Mouse (Mus musculus): ENCODE results near the gene Themis. TPM values are rescaled to one million over a fixed set of nuclear protein-coding genes. Genes with fewer than 3 reads are reported as not detected.

The Themis gene
- not detected in 2 replicates for polyA plus RNA-seq (2011; ENCODE audit: insufficient read length, low read depth, missing spikeins)

DNA sequence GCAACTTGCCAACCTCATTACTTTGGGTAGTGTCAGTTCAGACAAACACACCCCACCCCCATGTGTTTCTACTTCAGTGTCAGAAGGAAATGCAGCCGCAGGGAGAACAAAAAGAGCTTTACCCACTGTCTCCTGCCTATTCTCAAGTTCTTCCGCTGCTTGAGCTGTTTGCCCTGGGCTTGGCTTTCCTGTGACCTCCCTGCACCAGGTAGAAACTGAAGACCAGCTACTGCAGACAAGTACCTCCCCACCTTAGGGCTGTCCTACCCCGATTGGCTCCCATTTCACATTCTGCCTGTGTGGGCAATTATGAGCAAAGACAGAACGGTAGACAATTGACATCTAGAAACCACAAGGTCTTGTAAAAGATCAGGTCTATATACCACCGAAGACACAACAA lies at the start of gene Themis:
Gene Themis (plus strand): TSS at position 100 of the 400 bp plus-strand sequence.
- no peaks in the 10 kb centered on the region for H3K4me1 ChIP-seq (ENCODE audit: control insufficient read depth, insufficient read depth, low read length)
- TF ChIP-seq POLR2A (IDR thresholded peaks at IDR 0.05; ENCODE audit: low read depth, low read length) (no peak), CTCF (IDR thresholded peaks at IDR 0.05; ENCODE audit: borderline replicate concordance, insufficient read depth, low read length) (no peak)
- no peak within 1 kb of the TSS for H3K4me3 ChIP-seq (ENCODE audit: insufficient read depth, low read length)
- no peak within 1 kb of the TSS for H3K27ac ChIP-seq (ENCODE audit: insufficient read depth, low read length)

DNA sequence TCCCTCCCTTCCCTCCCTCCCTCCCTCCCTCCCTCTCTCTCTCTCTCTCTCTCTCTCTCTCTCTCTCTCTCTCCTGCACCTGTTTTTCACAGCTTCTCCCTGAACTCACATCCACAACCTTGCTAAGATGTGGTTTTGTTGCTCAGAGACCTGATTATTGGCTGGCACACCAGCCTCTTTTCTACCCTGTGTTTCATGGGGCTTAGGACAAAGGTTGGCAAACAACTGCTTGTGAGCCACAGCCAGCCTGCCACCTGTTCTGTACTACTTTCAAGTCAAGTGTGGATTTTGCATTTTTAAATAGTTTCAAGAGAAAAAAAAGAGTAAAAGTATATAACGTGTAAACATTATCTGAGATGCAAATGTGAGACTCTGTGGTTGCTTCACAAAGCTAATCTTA lies 48.7 kb upstream of the Themis start:
- TF ChIP-seq CTCF (IDR thresholded peaks at IDR 0.05; ENCODE audit: borderline replicate concordance, insufficient read depth, low read length) (no peak), POLR2A (IDR thresholded peaks at IDR 0.05; ENCODE audit: low read depth, low read length) (no peak)
- no peaks in the 10 kb centered on the region for H3K4me1 ChIP-seq (ENCODE audit: control insufficient read depth, insufficient read depth, low read length)
- H3K4me3 ChIP-seq (ENCODE audit: insufficient read depth, low read length) = no peak overlapping the region
- no peak overlapping the region for H3K27ac ChIP-seq (ENCODE audit: insufficient read depth, low read length)

DNA sequence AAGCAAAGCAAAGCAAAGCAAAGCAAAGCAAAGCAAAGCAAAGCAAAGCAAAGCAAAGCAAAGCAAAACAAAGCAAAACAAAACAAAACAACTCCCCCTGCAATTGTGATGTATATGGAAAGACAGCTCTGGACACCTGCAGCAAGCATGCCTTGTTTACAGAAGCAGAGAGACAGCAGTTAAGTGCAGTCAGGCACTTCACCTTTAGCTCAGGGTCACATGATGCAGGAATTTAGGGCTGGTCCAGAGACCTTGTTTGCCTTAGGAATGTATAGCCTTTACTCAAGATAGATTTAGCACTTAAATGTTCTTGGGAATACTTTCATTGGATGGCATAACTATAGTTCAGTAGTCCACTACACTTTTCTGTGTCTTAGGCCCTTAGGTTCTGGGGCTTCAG lies 32.1 kb upstream of the Themis start:
- no peaks in the 10 kb centered on the region for H3K4me1 ChIP-seq (ENCODE audit: control insufficient read depth, insufficient read depth, low read length)
- H3K4me3 ChIP-seq (ENCODE audit: insufficient read depth, low read length) = no peak overlapping the region
- no peak overlapping the region for H3K27ac ChIP-seq (ENCODE audit: insufficient read depth, low read length)
- TF ChIP-seq POLR2A (IDR thresholded peaks at IDR 0.05; ENCODE audit: low read depth, low read length) = no peak
- no peak for TF ChIP-seq CTCF (IDR thresholded peaks at IDR 0.05; ENCODE audit: borderline replicate concordance, insufficient read depth, low read length)

DNA sequence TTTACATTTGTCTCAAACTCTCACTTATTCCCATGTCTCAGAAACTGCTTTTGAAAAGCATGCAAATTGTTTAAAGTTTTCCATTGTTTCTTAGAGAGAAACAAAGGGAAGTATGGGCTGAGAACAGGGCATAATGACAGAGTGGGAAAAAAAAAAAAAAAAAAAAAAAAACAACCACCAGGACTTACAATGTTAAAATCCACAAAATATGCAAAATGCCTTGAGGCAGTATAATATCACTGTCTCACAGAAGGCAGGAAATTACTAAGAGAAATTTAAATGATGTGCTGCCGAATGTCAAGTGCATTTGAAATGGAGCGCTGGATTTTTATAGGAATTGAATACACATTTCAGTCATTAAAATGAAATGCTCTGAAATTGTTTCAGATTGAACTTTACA lies 26.3 kb upstream of the Themis start:
- TF ChIP-seq CTCF (IDR thresholded peaks at IDR 0.05; ENCODE audit: borderline replicate concordance, insufficient read depth, low read length) = no peak
- no peak for TF ChIP-seq POLR2A (IDR thresholded peaks at IDR 0.05; ENCODE audit: low read depth, low read length)
- Histone ChIP-seq H3K4me3 (ENCODE audit: insufficient read depth, low read length) (no peak overlapping the region), H3K27ac (ENCODE audit: insufficient read depth, low read length) (no peak overlapping the region), H3K4me1 (ENCODE audit: control insufficient read depth, insufficient read depth, low read length) (no peaks in the 10 kb centered on the region)

DNA sequence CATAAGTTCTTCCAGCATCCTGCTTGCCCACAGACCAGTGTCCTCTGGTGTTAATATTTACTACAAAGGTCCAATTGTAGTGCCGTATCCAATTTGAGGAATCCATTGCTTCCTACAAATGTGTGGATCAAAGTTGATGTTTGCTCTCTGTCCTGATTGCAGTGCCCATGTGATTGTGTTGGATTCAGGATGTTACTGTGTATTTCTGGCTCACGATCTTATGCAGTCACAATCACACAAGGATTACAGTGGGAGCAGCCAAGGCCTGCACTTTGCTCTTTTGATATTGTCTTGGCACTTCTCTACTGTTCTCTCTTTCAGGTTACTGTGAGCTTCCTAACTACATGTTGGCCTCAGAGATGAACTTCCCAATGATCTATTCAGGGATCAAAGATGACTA lies 20.3 kb upstream of the Themis start:
- no peaks in the 10 kb centered on the region for H3K4me1 ChIP-seq (ENCODE audit: control insufficient read depth, insufficient read depth, low read length)
- H3K27ac ChIP-seq (ENCODE audit: insufficient read depth, low read length) = no peak overlapping the region
- no peak overlapping the region for H3K4me3 ChIP-seq (ENCODE audit: insufficient read depth, low read length)
- TF ChIP-seq POLR2A (IDR thresholded peaks at IDR 0.05; ENCODE audit: low read depth, low read length) = no peak
- no peak for TF ChIP-seq CTCF (IDR thresholded peaks at IDR 0.05; ENCODE audit: borderline replicate concordance, insufficient read depth, low read length)

DNA sequence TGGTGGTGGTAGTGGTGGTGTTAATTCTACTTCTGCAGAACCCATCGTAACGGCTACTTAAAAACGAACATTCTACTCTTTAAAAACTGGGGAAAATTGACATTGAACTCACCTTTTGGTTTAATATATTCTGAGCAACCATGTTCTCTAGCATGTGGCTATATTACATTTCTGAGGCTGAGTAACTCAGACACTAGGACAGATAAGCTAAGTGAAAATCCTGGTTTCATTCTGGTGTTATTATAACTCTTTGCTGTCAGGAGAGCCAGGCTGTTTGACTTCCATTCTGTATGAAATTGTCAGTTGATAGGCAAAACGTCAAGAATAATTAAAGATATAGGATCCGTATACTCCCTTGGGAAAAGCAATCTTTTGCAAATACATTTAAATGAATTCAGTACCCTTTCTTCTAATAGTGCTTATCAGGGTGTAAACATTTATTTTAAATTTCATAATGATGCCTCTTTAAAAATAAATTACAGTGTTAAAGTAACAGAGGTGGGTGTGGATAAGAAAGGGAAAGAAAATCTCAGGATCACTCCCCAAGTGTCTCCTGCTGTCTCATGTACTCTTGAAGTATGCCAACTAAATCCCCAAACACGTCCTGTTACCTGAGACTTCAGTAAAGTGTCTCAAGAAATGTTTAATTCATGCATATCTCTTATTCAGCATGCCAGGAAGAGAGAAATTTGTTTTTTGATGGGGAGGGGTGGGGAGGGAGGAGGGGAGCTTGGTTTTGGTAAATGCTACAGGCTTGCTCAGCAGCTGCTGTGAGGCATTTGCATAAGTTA lies 18.9 kb upstream of the Themis start:
- TF ChIP-seq CTCF (IDR thresholded peaks at IDR 0.05; ENCODE audit: borderline replicate concordance, insufficient read depth, low read length) = no peak
- TF ChIP-seq POLR2A (IDR thresholded peaks at IDR 0.05; ENCODE audit: low read depth, low read length) = no peak
- Histone ChIP-seq H3K4me3 (ENCODE audit: insufficient read depth, low read length) (no peak overlapping the region), H3K4me1 (ENCODE audit: control insufficient read depth, insufficient read depth, low read length) (no peaks in the 10 kb centered on the region), H3K27ac (ENCODE audit: insufficient read depth, low read length) (no peak overlapping the region)

DNA sequence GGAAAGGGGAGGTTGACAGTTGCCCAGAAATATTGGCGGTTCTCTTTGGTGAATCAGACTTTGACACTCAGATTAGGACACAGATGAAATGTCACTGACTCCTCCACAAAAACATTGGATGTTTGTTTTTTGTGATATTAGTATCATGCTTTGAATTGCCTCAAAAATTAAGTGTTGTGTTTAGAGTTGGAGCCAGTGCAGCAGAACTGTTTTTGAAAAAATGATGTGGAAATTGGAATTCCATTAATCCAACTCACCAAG lies 18.3 kb upstream of the Themis start:
- H3K27ac ChIP-seq (ENCODE audit: insufficient read depth, low read length) = no peak overlapping the region
- no peak overlapping the region for H3K4me3 ChIP-seq (ENCODE audit: insufficient read depth, low read length)
- no peak for TF ChIP-seq POLR2A (IDR thresholded peaks at IDR 0.05; ENCODE audit: low read depth, low read length)
- TF ChIP-seq CTCF (IDR thresholded peaks at IDR 0.05; ENCODE audit: borderline replicate concordance, insufficient read depth, low read length) = no peak
- H3K4me1 ChIP-seq (ENCODE audit: control insufficient read depth, insufficient read depth, low read length) = no peaks in the 10 kb centered on the region

DNA sequence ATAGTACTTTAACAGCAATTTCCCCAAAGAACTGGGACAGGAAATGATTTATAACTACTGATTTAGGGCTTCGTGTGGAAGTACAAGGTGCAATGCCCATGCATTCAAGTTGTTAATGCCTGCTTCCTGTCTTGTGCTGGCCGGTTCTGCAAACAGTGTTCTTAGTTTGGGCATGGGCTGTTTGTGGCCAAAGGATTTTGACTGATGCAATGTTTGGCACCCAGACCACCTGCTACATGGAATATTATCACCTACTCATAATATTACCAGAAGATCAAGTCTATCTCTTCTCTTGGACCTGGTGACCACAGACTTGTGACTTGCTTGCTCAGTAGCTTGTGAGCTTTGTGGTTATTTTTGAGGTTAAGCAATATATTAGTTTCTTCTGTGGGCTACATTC lies 16.2 kb upstream of the Themis start:
- no peaks in the 10 kb centered on the region for H3K4me1 ChIP-seq (ENCODE audit: control insufficient read depth, insufficient read depth, low read length)
- no peak overlapping the region for H3K4me3 ChIP-seq (ENCODE audit: insufficient read depth, low read length)
- H3K27ac ChIP-seq (ENCODE audit: insufficient read depth, low read length) = no peak overlapping the region
- TF ChIP-seq CTCF (IDR thresholded peaks at IDR 0.05; ENCODE audit: borderline replicate concordance, insufficient read depth, low read length) (no peak), POLR2A (IDR thresholded peaks at IDR 0.05; ENCODE audit: low read depth, low read length) (no peak)

DNA sequence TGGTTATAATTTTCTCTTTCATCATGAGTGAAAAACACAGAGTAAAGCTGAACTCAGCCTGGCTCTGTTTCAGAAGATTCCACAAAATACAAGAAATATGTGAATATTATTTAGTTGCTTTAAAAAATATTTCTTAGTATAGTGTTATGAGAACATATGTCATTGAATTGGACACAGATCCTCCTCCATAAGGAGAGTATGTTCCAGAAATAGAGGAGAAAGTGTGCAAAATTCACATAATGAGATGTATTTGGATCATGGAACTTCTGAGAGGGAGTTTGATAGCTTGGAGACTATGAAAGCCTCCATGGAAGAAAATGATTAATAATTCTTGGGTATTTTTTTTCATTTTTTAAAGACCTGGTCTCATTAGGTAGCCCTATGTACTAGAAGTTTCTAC lies 13.4 kb upstream of the Themis start:
- TF ChIP-seq CTCF (IDR thresholded peaks at IDR 0.05; ENCODE audit: borderline replicate concordance, insufficient read depth, low read length) (no peak), POLR2A (IDR thresholded peaks at IDR 0.05; ENCODE audit: low read depth, low read length) (no peak)
- Histone ChIP-seq H3K27ac (ENCODE audit: insufficient read depth, low read length) (no peak overlapping the region), H3K4me3 (ENCODE audit: insufficient read depth, low read length) (no peak overlapping the region), H3K4me1 (ENCODE audit: control insufficient read depth, insufficient read depth, low read length) (no peaks in the 10 kb centered on the region)

DNA sequence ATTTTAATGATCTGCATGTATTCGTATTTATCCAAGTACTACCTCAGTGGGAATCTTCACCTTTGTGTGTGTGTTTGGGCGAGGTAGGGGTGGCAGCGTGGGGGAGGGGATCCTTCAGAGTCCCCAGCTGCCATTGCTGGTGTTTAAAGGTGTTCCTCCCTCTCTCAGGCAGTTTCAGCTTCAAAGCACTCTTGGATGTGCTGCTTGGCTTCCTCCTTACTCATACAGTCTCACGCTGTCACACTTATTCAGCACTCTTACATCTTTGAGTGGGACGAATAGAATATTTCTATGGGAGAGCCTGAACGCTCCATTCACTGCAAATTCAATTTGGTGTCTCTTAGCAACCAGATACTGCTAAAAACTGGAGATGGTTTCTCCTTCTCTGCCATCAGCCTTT lies 3.0 kb upstream of the Themis start:
- Histone ChIP-seq H3K27ac (ENCODE audit: insufficient read depth, low read length) (no peak overlapping the region), H3K4me1 (ENCODE audit: control insufficient read depth, insufficient read depth, low read length) (peaks cover 3% of the 10 kb centered on the region), H3K4me3 (ENCODE audit: insufficient read depth, low read length) (no peak overlapping the region)
- no peak for TF ChIP-seq POLR2A (IDR thresholded peaks at IDR 0.05; ENCODE audit: low read depth, low read length)
- no peak for TF ChIP-seq CTCF (IDR thresholded peaks at IDR 0.05; ENCODE audit: borderline replicate concordance, insufficient read depth, low read length)

Data from embryonic fibroblast, embryonic 13.5 days (primary cell).